Mouse (Mus musculus): ENCODE data around the gene Card9. TPM values are rescaled to one million over a fixed set of nuclear protein-coding genes. Genes with fewer than 3 reads are reported as not detected.
A peak's percentile ranks its signal among the peaks of the same experiment; 100 is the strongest.

The Card9 gene
- polyA plus RNA-seq, 1 experiment from 2014 or later: 2.9 TPM

GRCm38 (mm10) chr2:26315072-26315924 lies 45.4 kb downstream of the Card9 start, which contains the start of gene Gpsm1:
Gene Gpsm1 (plus strand): TSS chr2:26315515.
- 1% methylated on average over 63 of the region's 66 CpGs for WGBS (ENCODE audit: insufficient replicate concordance)
- Histone ChIP-seq H3K27me3 (peaks cover 19% of the 10 kb centered on the region), H3K9ac (peak within 1 kb of the TSS; percentile 45; the same call in 1 of the 2 replicates), H3K4me3 (replicated peaks) (peak within 1 kb of the TSS; percentile 62), H3K4me1 (replicated peaks) (peaks cover 8% of the 10 kb centered on the region), H3K27ac (replicated peaks) (no peak within 1 kb of the TSS), H3K9me3 (replicated peaks) (no peaks in the 10 kb centered on the region), H3K36me3 (replicated peaks) (no peaks in the 10 kb centered on the region), H3K4me2 (peak within 1 kb of the TSS; percentile 82)
- ATAC-seq (ENCODE audit: insufficient read depth): peak; percentile 51

GRCm38 (mm10) chr2:26314281-26315071 lies 46.2 kb downstream of the Card9 start:
- WGBS (ENCODE audit: insufficient replicate concordance): 50% methylated on average over 13 of the region's 13 CpGs
- Histone ChIP-seq H3K27me3 (peaks cover 19% of the 10 kb centered on the region), H3K36me3 (replicated peaks) (no peaks in the 10 kb centered on the region), H3K4me2 (0 out of 2 replicates have a peak overlapping the region, but pooled peaks have one; percentile 82), H3K9ac (no peak overlapping the region), H3K4me3 (replicated peaks) (no peak overlapping the region), H3K27ac (replicated peaks) (no peak overlapping the region), H3K4me1 (replicated peaks) (peaks cover 8% of the 10 kb centered on the region), H3K9me3 (replicated peaks) (no peaks in the 10 kb centered on the region)
- ATAC-seq (ENCODE audit: insufficient read depth): no peak

GRCm38 (mm10) chr2:26313394-26313793 lies 47.3 kb downstream of the Card9 start:
- H3K4me2 ChIP-seq: no peak overlapping the region
- H3K4me1 ChIP-seq (replicated peaks): peaks cover 8% of the 10 kb centered on the region
- no peak overlapping the region for H3K9ac ChIP-seq
- H3K4me3 ChIP-seq (replicated peaks): no peak overlapping the region
- H3K36me3 ChIP-seq (replicated peaks): no peaks in the 10 kb centered on the region
- peaks cover 23% of the 10 kb centered on the region for H3K27me3 ChIP-seq
- no peak overlapping the region for H3K27ac ChIP-seq (replicated peaks)
- WGBS (ENCODE audit: insufficient replicate concordance): 48% methylated on average over 1 of the region's 1 CpGs
- no peak for ATAC-seq (ENCODE audit: insufficient read depth)
- no peaks in the 10 kb centered on the region for H3K9me3 ChIP-seq (replicated peaks)

- Histone ChIP-seq H3K4me2 (no peak overlapping the region), H3K36me3 (replicated peaks) (no peaks in the 10 kb centered on the region), H3K9me3 (replicated peaks) (no peaks in the 10 kb centered on the region), H3K27me3 (peaks cover 23% of the 10 kb centered on the region), H3K27ac (replicated peaks) (no peak overlapping the region), H3K9ac (no peak overlapping the region), H3K4me1 (replicated peaks) (peaks cover 8% of the 10 kb centered on the region), H3K4me3 (replicated peaks) (no peak overlapping the region)
- 42% methylated on average over 2 of the region's 2 CpGs for WGBS (ENCODE audit: insufficient replicate concordance)
- ATAC-seq (ENCODE audit: insufficient read depth): no peak
Observed at GRCm38 (mm10) chr2:26312812-26313211, 47.9 kb downstream of the Card9 start.

- Histone ChIP-seq H3K27me3 (peaks cover 22% of the 10 kb centered on the region), H3K36me3 (replicated peaks) (no peaks in the 10 kb centered on the region), H3K27ac (replicated peaks) (no peak overlapping the region), H3K9ac (no peak overlapping the region), H3K4me1 (replicated peaks) (peaks cover 8% of the 10 kb centered on the region), H3K9me3 (replicated peaks) (no peaks in the 10 kb centered on the region), H3K4me2 (no peak overlapping the region), H3K4me3 (replicated peaks) (no peak overlapping the region)
- ATAC-seq (ENCODE audit: insufficient read depth): no peak
- WGBS (ENCODE audit: insufficient replicate concordance): 45% methylated on average over 5 of the region's 5 CpGs
Observed at GRCm38 (mm10) chr2:26311936-26312335, 48.8 kb downstream of the Card9 start.

GRCm38 (mm10) chr2:26309739-26310138 lies 51.0 kb downstream of the Card9 start:
- Histone ChIP-seq H3K4me2 (no peak overlapping the region), H3K27ac (replicated peaks) (no peak overlapping the region), H3K9ac (no peak overlapping the region), H3K4me1 (replicated peaks) (no peaks in the 10 kb centered on the region), H3K9me3 (replicated peaks) (no peaks in the 10 kb centered on the region), H3K36me3 (replicated peaks) (no peaks in the 10 kb centered on the region), H3K4me3 (replicated peaks) (no peak overlapping the region), H3K27me3 (peaks cover 4% of the 10 kb centered on the region; the same call in 1 of the 2 replicates)
- ATAC-seq (ENCODE audit: insufficient read depth): no peak
- WGBS (ENCODE audit: insufficient replicate concordance): 53% methylated on average over 10 of the region's 10 CpGs

- H3K36me3 ChIP-seq (replicated peaks): no peaks in the 10 kb centered on the region
- peaks cover 4% of the 10 kb centered on the region; the same call in 1 of the 2 replicates for H3K27me3 ChIP-seq
- H3K9ac ChIP-seq: no peak overlapping the region
- H3K4me2 ChIP-seq: no peak overlapping the region
- no peak overlapping the region for H3K4me3 ChIP-seq (replicated peaks)
- H3K9me3 ChIP-seq (replicated peaks): no peaks in the 10 kb centered on the region
- WGBS (ENCODE audit: insufficient replicate concordance): 48% methylated on average over 3 of the region's 3 CpGs
- no peak overlapping the region for H3K27ac ChIP-seq (replicated peaks)
- ATAC-seq (ENCODE audit: insufficient read depth): no peak
- no peaks in the 10 kb centered on the region for H3K4me1 ChIP-seq (replicated peaks)
Observed at GRCm38 (mm10) chr2:26306702-26307101, 54.0 kb downstream of the Card9 start.

GRCm38 (mm10) chr2:26305555-26305954 lies 55.2 kb downstream of the Card9 start:
- Histone ChIP-seq H3K4me2 (no peak overlapping the region), H3K9me3 (replicated peaks) (no peaks in the 10 kb centered on the region), H3K36me3 (replicated peaks) (no peaks in the 10 kb centered on the region), H3K27me3 (peaks cover 5% of the 10 kb centered on the region; the same call in 1 of the 2 replicates), H3K27ac (replicated peaks) (no peak overlapping the region), H3K9ac (no peak overlapping the region), H3K4me1 (replicated peaks) (no peaks in the 10 kb centered on the region), H3K4me3 (replicated peaks) (no peak overlapping the region)
- ATAC-seq (ENCODE audit: insufficient read depth): no peak
- 56% methylated on average over 2 of the region's 2 CpGs for WGBS (ENCODE audit: insufficient replicate concordance)

- Histone ChIP-seq H3K27me3 (peaks cover 13% of the 10 kb centered on the region; the same call in 1 of the 2 replicates), H3K27ac (replicated peaks) (no peak overlapping the region), H3K4me3 (replicated peaks) (no peak overlapping the region), H3K36me3 (replicated peaks) (no peaks in the 10 kb centered on the region), H3K4me2 (no peak overlapping the region), H3K4me1 (replicated peaks) (no peaks in the 10 kb centered on the region), H3K9ac (no peak overlapping the region), H3K9me3 (replicated peaks) (no peaks in the 10 kb centered on the region)
- no peak for ATAC-seq (ENCODE audit: insufficient read depth)
- WGBS (ENCODE audit: insufficient replicate concordance): 14% methylated on average over 1 of the region's 1 CpGs
Observed at GRCm38 (mm10) chr2:26304711-26305110, 56.0 kb downstream of the Card9 start.
